20 mouse cellular contexts compared by ENCODE assay signal in the genomic region with DNA sequence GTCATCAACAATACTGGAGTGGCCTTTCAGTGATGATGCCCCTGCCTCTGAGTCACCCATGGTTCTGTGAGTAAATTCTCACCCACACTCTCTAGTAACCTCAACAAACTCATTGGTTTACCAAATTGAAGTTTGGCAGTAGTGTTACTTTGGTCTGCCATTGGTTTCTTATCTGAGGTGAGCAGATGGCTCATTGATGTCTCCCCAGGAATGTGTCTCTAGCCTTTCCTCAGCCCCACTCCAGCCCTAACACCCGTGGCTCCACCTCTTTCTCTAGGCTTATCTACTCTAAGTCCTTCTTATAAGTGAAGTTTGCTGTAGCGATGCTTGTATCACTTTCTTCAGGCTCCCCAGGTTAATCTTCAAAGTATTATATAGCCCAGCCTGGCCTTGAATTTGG. TPM values are rescaled to one million over a fixed set of nuclear protein-coding genes. Genes with fewer than 3 reads are reported as not detected.
DNase-seq lines count a peak whose midpoint lies in the region; ATAC-seq and TF ChIP-seq lines count a peak whose summit lies in the region.
"Had no signal": no experiment of that assay in that cellular context is flagged by ENCODE, and none has a peak within 500 bp of the region (broad histone marks: within the 10 kb centered on the region; RNA-seq: fewer than 3 reads in every experiment).

No protein-coding gene starts in this region.

- H3K9ac ChIP-seq in MEL (ENCODE audit: control insufficient read depth, low read depth, low read length, poor library complexity, severe bottlenecking) = no peak overlapping the region; the same call in 1 of the 2 replicates
- H3K9ac ChIP-seq: embryonic facial prominence, embryonic 13.5 days; forebrain, embryonic 13.5 days; heart, embryonic 12.5 days; hindbrain, embryonic 15.5 days had no signal

- no peak for TF ChIP-seq POLR2A in MEL (IDR thresholded peaks at IDR 0.05; ENCODE audit: control insufficient read depth in 1 of 2, insufficient read depth in 1 of 2, low read depth in 1 of 2, low read length in 2 of 2, poor library complexity in 1 of 2)

- DNase-seq in 416B (ENCODE audit: low read depth) = peak; percentile 36
- DNase-seq in MEL (ENCODE audit: low read depth, low spot score) = peak; percentile 87
- DNase-seq in brain, adult 2 months (ENCODE audit: low read depth, low spot score) = peak; percentile 49
- no peak for DNase-seq in kidney, adult 18-20 months
- DNase-seq in layer of hippocampus, adult 9-11 months = no peak
- no peak for DNase-seq in ovary, adult 18-20 months (ENCODE audit: low spot score)
- DNase-seq: cerebellum, adult 11-12 months; cerebellum, adult 9-10 months; cerebellum, postnatal 25 days; gastrocnemius, adult 2 months; gastrocnemius, postnatal 25 days had no signal

- H3K27ac ChIP-seq in MEL (ENCODE audit: control insufficient read depth, low read depth, low read length) = peak overlapping the region; percentile 87
- H3K27ac ChIP-seq: embryonic facial prominence, embryonic 13.5 days; forebrain, embryonic 13.5 days; gastrocnemius, adult 2 months; hindbrain, embryonic 15.5 days had no signal

- H3K9me3 ChIP-seq in MEL (replicated peaks; ENCODE audit: insufficient read depth, low read length) = no peaks in the 10 kb centered on the region
- H3K9me3 ChIP-seq: embryonic facial prominence, embryonic 13.5 days; forebrain, embryonic 13.5 days; heart, embryonic 12.5 days; hindbrain, embryonic 15.5 days had no signal

- no peaks in the 10 kb centered on the region for H3K79me2 ChIP-seq in MEL (ENCODE audit: control insufficient read depth, insufficient read depth, low read length, poor library complexity)

- no peak for TF ChIP-seq CTCF in MEL (IDR thresholded peaks at IDR 0.05 in 2 of 3, conservative IDR thresholded peaks at IDR 0.05 in 1 of 3; ENCODE audit: control insufficient read depth in 1 of 3, insufficient read depth in 1 of 3, low read depth in 2 of 3, low read length in 3 of 3, poor library complexity in 1 of 3, severe bottlenecking in 1 of 3)

- TF ChIP-seq EP300 in MEL (IDR thresholded peaks at IDR 0.05; ENCODE audit: low read depth in 1 of 2, low read length in 2 of 2) = peak; percentile 70 to 73

- no peak overlapping the region for H3K4me3 ChIP-seq in MEL (ENCODE audit: control insufficient read depth in 1 of 2, insufficient read depth in 1 of 2, low read depth in 2 of 2, low read length in 2 of 2)
- H3K4me3 ChIP-seq: embryonic facial prominence, embryonic 13.5 days; forebrain, embryonic 13.5 days; gastrocnemius, adult 2 months; heart, embryonic 12.5 days; hindbrain, embryonic 15.5 days had no signal

- H3K36me3 ChIP-seq in MEL (ENCODE audit: control insufficient read depth in 1 of 2, insufficient read depth in 2 of 2, low read length in 2 of 2) = peaks cover 0 to 24% of the 10 kb centered on the region in 2 experiments; a peak in 2 of 4 replicates
- H3K36me3 ChIP-seq: embryonic facial prominence, embryonic 13.5 days; heart, embryonic 12.5 days; hindbrain, embryonic 15.5 days had no signal

- peak; percentile 78 for ATAC-seq in megakaryocyte-erythroid progenitor cell, adult 5-6 weeks (replicated peaks; ENCODE audit: low FRiP score, low TSS enrichment, poor library complexity, severe bottlenecking)
- ATAC-seq: activated CD4-positive, CD25-positive, alpha-beta regulatory T cell, adult 4 months; forebrain, embryonic 13.5 days; intestine, postnatal 0 days; Patski had no signal

- H3K27me3 ChIP-seq in MEL (ENCODE audit: control insufficient read depth in 1 of 2, insufficient read depth in 2 of 2, low read length in 2 of 2) = no peaks in the 10 kb centered on the region
- H3K27me3 ChIP-seq: embryonic facial prominence, embryonic 13.5 days; forebrain, embryonic 13.5 days; heart, embryonic 12.5 days; hindbrain, embryonic 15.5 days had no signal

- peaks cover 12 to 28% of the 10 kb centered on the region in 2 experiments; a peak in 3 of 4 replicates for H3K4me1 ChIP-seq in MEL (ENCODE audit: control insufficient read depth in 1 of 2, insufficient read depth in 2 of 2, low read length in 2 of 2)
- H3K4me1 ChIP-seq: embryonic facial prominence, embryonic 13.5 days; forebrain, embryonic 13.5 days; heart, embryonic 12.5 days; hindbrain, embryonic 15.5 days had no signal

- no peak for TF ChIP-seq RAD21 in MEL (IDR thresholded peaks at IDR 0.05; ENCODE audit: low read depth, low read length)

TF ChIP-seq in MEL, 35 proteins besides CTCF, POLR2A, EP300 and RAD21:
- TF ChIP-seq SMC3 (IDR thresholded peaks at IDR 0.05; ENCODE audit: low read depth, low read length) (no peak), MYC (IDR thresholded peaks at IDR 0.05; ENCODE audit: low read depth, low read length) (no peak), UBTF (IDR thresholded peaks at IDR 0.05; ENCODE audit: borderline replicate concordance, insufficient read depth, low read depth, low read length) (no peak), ZMIZ1 (IDR thresholded peaks at IDR 0.05; ENCODE audit: low read depth, low read length) (no peak), ZNF384 (IDR thresholded peaks at IDR 0.05; ENCODE audit: low read depth, low read length) (no peak), KAT2A (conservative IDR thresholded peaks at IDR 0.05; ENCODE audit: low read depth, low read length) (no peak), TCF12 (IDR thresholded peaks at IDR 0.05; ENCODE audit: low read depth, low read length) (peak; percentile 88), HCFC1 (IDR thresholded peaks at IDR 0.05; ENCODE audit: low read depth, low read length) (no peak), TAL1 (IDR thresholded peaks at IDR 0.05; ENCODE audit: low read length) (peak; percentile 92), NRF1 (IDR thresholded peaks at IDR 0.05; ENCODE audit: insufficient read depth, low read depth, low read length, poor library complexity, severe bottlenecking) (no peak), ETS1 (IDR thresholded peaks at IDR 0.05; ENCODE audit: low read depth, low read length) (peak; percentile 68), RCOR1 (IDR thresholded peaks at IDR 0.05; ENCODE audit: low read depth, low read length) (0 out of 2 replicates have a peak, but pooled peaks have one; percentile 29), TBP (IDR thresholded peaks at IDR 0.05; ENCODE audit: low read depth, low read length) (no peak), CHD2 (IDR thresholded peaks at IDR 0.05; ENCODE audit: low read length) (no peak), MYB (IDR thresholded peaks at IDR 0.05; ENCODE audit: low read depth, low read length) (no peak), MAX (IDR thresholded peaks at IDR 0.05; ENCODE audit: low read length) (no peak), GATA1 (IDR thresholded peaks at IDR 0.05; ENCODE audit: low read depth, low read length) (peak; percentile 81), GABPA (IDR thresholded peaks at IDR 0.05; ENCODE audit: low read depth, low read length) (no peak), CHD1 (IDR thresholded peaks at IDR 0.05; ENCODE audit: low read depth, low read length) (no peak), POLR2AphosphoS2 (IDR thresholded peaks at IDR 0.05; ENCODE audit: low read length) (no peak), MAFK (IDR thresholded peaks at IDR 0.05; ENCODE audit: borderline replicate concordance, low read depth, low read length) (peak; percentile 16; the same call in 1 of the 2 replicates), BHLHE40 (IDR thresholded peaks at IDR 0.05; ENCODE audit: borderline replicate concordance, low read depth, low read length) (no peak), JUND (IDR thresholded peaks at IDR 0.05; ENCODE audit: low read depth, low read length) (0 out of 2 replicates have a peak, but pooled peaks have one; percentile 23)

RNA-seq across cellular contexts. Expression of a gene that starts 30.7 kb away (rescaled TPM):
- total RNA-seq in MEL (2012; rRNA removed) = 5.7 and 7.8 TPM in 2 replicates
- polyA plus RNA-seq in MEL (2012; ENCODE audit: insufficient read depth in 1 of 2, insufficient read length in 2 of 2, low read depth in 1 of 2, low replicate concordance in 2 of 2, missing spikeins in 1 of 2) = 10 to 100 TPM in 1 of 2 experiments, not detected in 1; 18.5 TPM
- total RNA-seq in megakaryocyte-erythroid progenitor cell, adult 5-6 weeks (2014; fragmentation: Nextera tagmentation) = 0.15 TPM in 1 of 2 replicates, not detected in the other
- total RNA-seq in megakaryocyte-erythroid progenitor cell, adult 5-6 weeks (2017) = 0.23 TPM in 1 of 2 replicates, not detected in the other

RNA-seq across cellular contexts. Expression of a gene that starts 37.3 kb away (rescaled TPM):
- total RNA-seq in MEL (2012; rRNA removed) = 0.10 and 0.15 TPM in 2 replicates
- polyA plus RNA-seq in MEL (2012; ENCODE audit: insufficient read depth in 1 of 2, insufficient read length in 2 of 2, low read depth in 1 of 2, low replicate concordance in 2 of 2, missing spikeins in 1 of 2) = under 1 TPM in 1 of 2 experiments, not detected in 1; 0.74 TPM
- not detected in 2 replicates for total RNA-seq in megakaryocyte-erythroid progenitor cell, adult 5-6 weeks (2014; fragmentation: Nextera tagmentation)
- total RNA-seq in megakaryocyte-erythroid progenitor cell, adult 5-6 weeks (2017) = not detected in 2 replicates
- total RNA-seq: granulocyte monocyte progenitor cell, adult 5-6 weeks had no signal
- polyA plus RNA-seq: activated CD4-positive, CD25-positive, alpha-beta regulatory T cell, adult 4 months had no signal

RNA-seq across cellular contexts. Expression of a gene that starts 38.6 kb away (rescaled TPM):
- total RNA-seq in MEL (2012; rRNA removed) = 9.3 and 10.7 TPM in 2 replicates
- 10 to 100 TPM in 1 of 2 experiments, not detected in 1; 15.6 TPM for polyA plus RNA-seq in MEL (2012; ENCODE audit: insufficient read depth in 1 of 2, insufficient read length in 2 of 2, low read depth in 1 of 2, low replicate concordance in 2 of 2, missing spikeins in 1 of 2)
- 6.0 and 18.0 TPM in 2 replicates for total RNA-seq in megakaryocyte-erythroid progenitor cell, adult 5-6 weeks (2014; fragmentation: Nextera tagmentation)
- total RNA-seq in megakaryocyte-erythroid progenitor cell, adult 5-6 weeks (2017) = 5.2 and 10.6 TPM in 2 replicates

Comparison
In these comparisons a context has a peak if more than half of its experiments do, and no peak if none do; other contexts are left out.
1. DNase-seq: peak in 416B (single experiment), MEL (single experiment) and brain, adult 2 months (single experiment); none in kidney, adult 18-20 months (single experiment), layer of hippocampus, adult 9-11 months (single experiment) and ovary, adult 18-20 months (single experiment).